Mouse (Mus musculus): Measurements from ENCODE around the gene Rab1a. TPM values are rescaled to one million over a fixed set of nuclear protein-coding genes. Genes with fewer than 3 reads are reported as not detected.
"Not testable (repeated sequence)": the region's sequence is repeated elsewhere in the genome, so short reads cannot be mapped to it uniquely, and the experiment has no call there.

Gene Rab1a
- 128 to 153 TPM (median 143 TPM) in 3 replicates for total RNA-seq (2017)

GRCm38 (mm10) chr11:20200713-20201575 lies at the start of gene Rab1a:
Rab1a (plus strand) TSS chr11:20201432.
- peak; percentile 94 for ATAC-seq (replicated peaks; ENCODE audit: insufficient number of reproducible peaks, low FRiP score, low TSS enrichment, poor library complexity, severe bottlenecking)

GRCm38 (mm10) chr11:20152107-20152901 lies 48.9 kb upstream of the Rab1a start:
- 0 out of 2 replicates have a peak, but pooled peaks have one; percentile 27 for ATAC-seq (replicated peaks; ENCODE audit: insufficient number of reproducible peaks, low FRiP score, low TSS enrichment, poor library complexity, severe bottlenecking)

- not testable (repeated sequence) for ATAC-seq (replicated peaks; ENCODE audit: insufficient number of reproducible peaks, low FRiP score, low TSS enrichment, poor library complexity, severe bottlenecking)
Observed at GRCm38 (mm10) chr11:20153542-20153941, 47.7 kb upstream of the Rab1a start.

- 0 out of 2 replicates have a peak, but pooled peaks have one; percentile 68 for ATAC-seq (replicated peaks; ENCODE audit: insufficient number of reproducible peaks, low FRiP score, low TSS enrichment, poor library complexity, severe bottlenecking)
Observed at GRCm38 (mm10) chr11:20158879-20159278, 42.4 kb upstream of the Rab1a start.

- ATAC-seq (replicated peaks; ENCODE audit: insufficient number of reproducible peaks, low FRiP score, low TSS enrichment, poor library complexity, severe bottlenecking): no peak
Observed at GRCm38 (mm10) chr11:20164979-20165867, 36.0 kb upstream of the Rab1a start.

GRCm38 (mm10) chr11:20165991-20166390 lies 35.2 kb upstream of the Rab1a start:
- ATAC-seq (replicated peaks; ENCODE audit: insufficient number of reproducible peaks, low FRiP score, low TSS enrichment, poor library complexity, severe bottlenecking): no peak

- not testable (repeated sequence) for ATAC-seq (replicated peaks; ENCODE audit: insufficient number of reproducible peaks, low FRiP score, low TSS enrichment, poor library complexity, severe bottlenecking)
Observed at GRCm38 (mm10) chr11:20166476-20166875, 34.8 kb upstream of the Rab1a start.

GRCm38 (mm10) chr11:20168972-20169371 lies 32.3 kb upstream of the Rab1a start:
- ATAC-seq (replicated peaks; ENCODE audit: insufficient number of reproducible peaks, low FRiP score, low TSS enrichment, poor library complexity, severe bottlenecking): peak; percentile 92

- no peak for ATAC-seq (replicated peaks; ENCODE audit: insufficient number of reproducible peaks, low FRiP score, low TSS enrichment, poor library complexity, severe bottlenecking)
Observed at GRCm38 (mm10) chr11:20187271-20187670, 14.0 kb upstream of the Rab1a start.

GRCm38 (mm10) chr11:20193100-20193736 lies 8.0 kb upstream of the Rab1a start:
- ATAC-seq (replicated peaks; ENCODE audit: insufficient number of reproducible peaks, low FRiP score, low TSS enrichment, poor library complexity, severe bottlenecking): 0 out of 2 replicates have a peak, but pooled peaks have one; percentile 39

- ATAC-seq (replicated peaks; ENCODE audit: insufficient number of reproducible peaks, low FRiP score, low TSS enrichment, poor library complexity, severe bottlenecking): no peak
Observed at GRCm38 (mm10) chr11:20201661-20202101, 449 bp downstream of the Rab1a start.

GRCm38 (mm10) chr11:20202299-20203011 lies 1.2 kb downstream of the Rab1a start:
- no peak for ATAC-seq (replicated peaks; ENCODE audit: insufficient number of reproducible peaks, low FRiP score, low TSS enrichment, poor library complexity, severe bottlenecking)

- no peak for ATAC-seq (replicated peaks; ENCODE audit: insufficient number of reproducible peaks, low FRiP score, low TSS enrichment, poor library complexity, severe bottlenecking)
Observed at GRCm38 (mm10) chr11:20204321-20204720, 3.1 kb downstream of the Rab1a start.

- ATAC-seq (replicated peaks; ENCODE audit: insufficient number of reproducible peaks, low FRiP score, low TSS enrichment, poor library complexity, severe bottlenecking): no peak
Observed at GRCm38 (mm10) chr11:20204870-20205446, 3.7 kb downstream of the Rab1a start.

- ATAC-seq (replicated peaks; ENCODE audit: insufficient number of reproducible peaks, low FRiP score, low TSS enrichment, poor library complexity, severe bottlenecking): no peak
Observed at GRCm38 (mm10) chr11:20205538-20205937, 4.3 kb downstream of the Rab1a start.

- ATAC-seq (replicated peaks; ENCODE audit: insufficient number of reproducible peaks, low FRiP score, low TSS enrichment, poor library complexity, severe bottlenecking): no peak
Observed at GRCm38 (mm10) chr11:20206626-20207223, 5.5 kb downstream of the Rab1a start.

GRCm38 (mm10) chr11:20207589-20207988 lies 6.4 kb downstream of the Rab1a start:
- ATAC-seq (replicated peaks; ENCODE audit: insufficient number of reproducible peaks, low FRiP score, low TSS enrichment, poor library complexity, severe bottlenecking): no peak
